Mouse (Mus musculus): ENCODE measurements around the gene H2afz. TPM values are rescaled to one million over a fixed set of nuclear protein-coding genes. Genes with fewer than 3 reads are reported as not detected.
A peak's percentile ranks its signal among the peaks of the same experiment; 100 is the strongest.

The H2afz gene
- 1,499 and 1,592 TPM in 2 replicates for polyA plus RNA-seq (2015; fragmentation: Nextera tagmentation; extraction: Ambion mirVana)

DNA sequence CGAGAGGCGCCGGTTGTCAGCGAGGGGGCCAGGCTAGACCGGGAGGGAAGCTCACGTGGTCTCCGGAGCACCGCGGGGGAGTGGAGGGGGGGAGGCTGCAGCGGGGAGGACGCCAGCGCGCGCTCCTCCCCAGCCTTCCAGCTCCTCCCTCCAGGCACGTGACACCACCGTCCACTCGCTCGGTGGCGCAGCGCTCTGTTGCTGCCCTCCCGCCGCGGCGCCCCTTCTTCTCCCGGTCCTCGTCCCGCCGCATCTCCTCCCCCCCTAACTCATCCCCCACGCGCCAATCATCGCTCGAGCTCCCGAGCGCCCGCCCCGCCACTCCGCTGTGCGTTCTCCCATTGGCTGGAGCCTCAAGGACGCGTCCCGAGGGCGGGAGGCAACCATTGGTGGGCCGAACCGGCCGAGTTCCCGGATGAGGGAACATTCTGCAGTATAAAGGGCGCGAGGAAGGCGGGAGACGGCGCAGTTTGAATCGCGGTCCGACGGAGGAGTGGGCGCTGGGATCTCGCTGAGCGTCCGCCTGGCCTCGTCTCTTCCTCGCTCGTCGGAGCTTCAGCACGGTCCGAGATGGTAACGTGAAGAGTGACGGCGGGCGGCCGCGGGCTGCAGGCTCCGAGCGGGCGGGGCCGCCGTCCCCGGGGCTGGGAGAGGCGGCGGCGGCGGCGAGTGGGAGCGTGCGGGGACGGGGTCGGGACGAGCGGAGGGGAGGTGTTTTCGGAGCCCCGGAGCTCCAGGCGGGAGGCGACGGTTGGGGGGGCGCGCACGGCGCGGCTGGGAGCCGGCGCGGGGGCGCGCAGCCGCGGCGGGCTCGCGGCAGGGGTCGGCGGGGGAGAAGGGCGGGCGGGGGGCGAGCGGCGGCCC, at the start of gene H2afz:
TSS of gene H2afz (plus strand) at position 364 of the 864 bp plus-strand sequence.
- Histone ChIP-seq H3K4me1 (replicated peaks) (peaks cover 29% of the 10 kb centered on the region), H3K27ac (peak within 1 kb of the TSS; percentile 98), H3K36me3 (peaks cover 3% of the 10 kb centered on the region; the same call in 1 of the 2 replicates), H3K4me2 (replicated peaks) (peak within 1 kb of the TSS; percentile 64), H3K27me3 (no peaks in the 10 kb centered on the region), H3K9ac (replicated peaks) (peak within 1 kb of the TSS; percentile 93), H3K9me3 (no peaks in the 10 kb centered on the region), H3K4me3 (replicated peaks) (peak within 1 kb of the TSS; percentile 86)
- under 1% methylated on average over 65 of the region's 115 CpGs for WGBS
- peak; percentile 95 for ATAC-seq

DNA sequence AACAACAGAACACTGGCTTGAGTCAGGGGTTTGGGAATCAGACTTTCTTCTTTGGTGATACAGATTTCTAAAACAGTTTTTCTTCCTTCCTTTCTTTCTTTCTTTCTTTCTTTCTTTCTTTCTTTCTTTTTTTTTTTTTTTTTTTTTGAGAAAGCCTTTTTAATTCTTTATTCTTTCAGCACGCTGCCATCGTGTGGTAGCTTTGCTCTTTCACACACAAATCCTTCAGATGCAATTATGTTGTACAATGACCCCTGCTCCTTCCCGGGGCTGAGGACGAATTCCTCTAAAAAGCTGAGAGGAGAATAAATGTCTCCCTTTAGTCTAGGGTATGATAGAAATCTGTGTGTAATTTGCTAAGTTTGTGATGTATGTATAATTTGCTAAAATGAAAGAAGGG, 45.6 kb upstream of the H2afz start:
- Histone ChIP-seq H3K4me1 (replicated peaks) (peaks cover 7% of the 10 kb centered on the region; the same call in 1 of the 2 replicates), H3K9me3 (no peaks in the 10 kb centered on the region), H3K9ac (replicated peaks) (no peak overlapping the region), H3K36me3 (no peaks in the 10 kb centered on the region), H3K27me3 (no peaks in the 10 kb centered on the region), H3K4me3 (replicated peaks) (no peak overlapping the region), H3K4me2 (replicated peaks) (no peak overlapping the region), H3K27ac (no peak overlapping the region)
- WGBS, result 2% methylated on average over 4 of the region's 4 CpGs
- ATAC-seq, result no peak

DNA sequence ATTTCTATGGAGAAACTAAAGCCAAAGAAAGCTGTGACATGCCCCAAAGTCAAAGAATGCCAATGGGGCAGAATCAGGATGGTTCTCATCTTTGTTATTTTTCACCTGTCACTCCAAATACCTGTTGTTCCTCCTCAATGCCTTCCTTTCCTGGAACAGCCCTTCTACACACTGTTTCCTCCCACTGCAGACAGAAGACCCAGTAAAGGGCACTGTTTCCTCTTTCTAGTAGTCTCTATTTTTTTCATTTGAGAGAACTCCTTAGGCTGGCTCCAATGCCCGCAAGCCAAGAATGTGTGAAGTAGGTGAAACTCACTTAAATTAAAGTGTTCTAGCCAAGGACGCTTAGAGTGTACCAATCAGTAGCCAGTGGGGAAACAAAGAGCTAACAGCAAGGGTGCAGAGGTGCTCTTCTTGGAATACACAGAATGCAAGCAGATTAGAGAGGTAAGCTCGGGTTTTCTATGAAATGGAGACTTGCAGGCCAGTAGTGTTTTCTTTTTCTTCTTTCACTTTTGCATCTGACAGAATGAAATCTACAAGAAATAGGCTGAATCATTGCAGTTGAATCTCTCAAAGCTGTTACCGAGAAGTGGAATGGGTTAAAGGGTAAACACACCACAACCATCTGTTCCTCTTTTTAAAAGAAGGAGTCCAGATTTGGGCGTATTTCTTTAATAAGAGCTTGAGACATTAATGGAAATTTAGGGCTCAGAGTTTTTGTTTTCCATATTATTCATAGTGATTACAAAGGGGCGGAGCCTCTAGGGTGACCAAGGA, 43.4 kb upstream of the H2afz start:
- no peak overlapping the region for H3K9ac ChIP-seq (replicated peaks)
- H3K4me2 ChIP-seq (replicated peaks), result no peak overlapping the region
- H3K4me3 ChIP-seq (replicated peaks), result no peak overlapping the region
- H3K4me1 ChIP-seq (replicated peaks), result peaks cover 7% of the 10 kb centered on the region; the same call in 1 of the 2 replicates
- WGBS, result 74% methylated on average over 6 of the region's 6 CpGs
- no peaks in the 10 kb centered on the region for H3K36me3 ChIP-seq
- H3K9me3 ChIP-seq, result peaks cover 5% of the 10 kb centered on the region; the same call in 1 of the 2 replicates
- H3K27ac ChIP-seq, result no peak overlapping the region
- H3K27me3 ChIP-seq, result no peaks in the 10 kb centered on the region
- no peak for ATAC-seq

DNA sequence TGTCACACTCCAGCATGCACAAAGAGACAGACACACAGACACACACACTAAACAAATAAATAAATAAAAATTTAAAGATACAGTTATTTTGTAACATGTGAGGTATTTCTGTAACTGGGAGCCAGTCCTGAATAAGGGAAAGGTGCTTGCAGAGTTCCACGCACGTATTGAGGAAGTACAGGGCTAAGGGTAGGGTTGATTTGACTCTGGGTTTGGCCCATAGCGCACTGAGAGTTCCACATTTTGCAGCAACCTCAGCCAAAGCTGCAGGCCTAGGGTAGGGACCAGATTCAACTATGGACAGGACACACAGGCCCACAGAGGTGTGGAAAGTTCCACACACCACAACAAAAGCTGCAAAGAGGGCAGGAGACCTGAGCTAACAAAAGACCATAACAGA, 41.0 kb upstream of the H2afz start:
- Histone ChIP-seq H3K4me3 (replicated peaks) (no peak overlapping the region), H3K4me1 (replicated peaks) (peaks cover 6% of the 10 kb centered on the region; the same call in 1 of the 2 replicates), H3K36me3 (no peaks in the 10 kb centered on the region), H3K9ac (replicated peaks) (no peak overlapping the region), H3K9me3 (peaks cover 5% of the 10 kb centered on the region; the same call in 1 of the 2 replicates), H3K4me2 (replicated peaks) (no peak overlapping the region), H3K27ac (no peak overlapping the region), H3K27me3 (no peaks in the 10 kb centered on the region)
- no peak for ATAC-seq
- 93% methylated on average over 3 of the region's 3 CpGs for WGBS

DNA sequence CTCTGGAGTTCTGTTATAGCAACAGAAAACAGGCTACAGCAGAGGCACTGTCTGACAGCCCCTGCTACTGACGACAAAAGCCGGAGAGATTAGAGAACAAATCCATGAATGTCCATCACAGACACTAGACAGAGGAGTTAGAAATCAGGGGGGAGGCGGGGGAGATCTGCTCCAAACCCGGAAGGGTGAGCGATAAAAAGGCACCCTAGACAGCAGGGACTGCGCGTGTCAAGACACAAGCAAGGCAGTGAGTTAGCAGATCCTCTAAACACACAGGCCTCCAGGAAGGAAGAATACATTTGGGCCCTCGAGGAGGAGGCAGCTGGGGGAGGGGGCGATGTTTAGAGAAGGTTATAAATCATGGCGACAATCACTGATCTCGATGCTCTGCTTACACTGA, 36.6 kb upstream of the H2afz start:
- H3K4me2 ChIP-seq (replicated peaks), result no peak overlapping the region
- WGBS, result 40% methylated on average over 11 of the region's 11 CpGs
- H3K27me3 ChIP-seq, result no peaks in the 10 kb centered on the region
- 0 out of 2 replicates have a peak overlapping the region, but pooled peaks have one; percentile 26 for H3K27ac ChIP-seq
- H3K9me3 ChIP-seq, result peaks cover 5% of the 10 kb centered on the region; the same call in 1 of the 2 replicates
- ATAC-seq, result 0 out of 2 replicates have a peak, but pooled peaks have one; percentile 50
- no peak overlapping the region for H3K4me3 ChIP-seq (replicated peaks)
- 0 out of 2 replicates have a peak, but pooled peaks cover 5% of the 10 kb centered on the region for H3K4me1 ChIP-seq (replicated peaks)
- no peak overlapping the region for H3K9ac ChIP-seq (replicated peaks)
- H3K36me3 ChIP-seq, result no peaks in the 10 kb centered on the region

DNA sequence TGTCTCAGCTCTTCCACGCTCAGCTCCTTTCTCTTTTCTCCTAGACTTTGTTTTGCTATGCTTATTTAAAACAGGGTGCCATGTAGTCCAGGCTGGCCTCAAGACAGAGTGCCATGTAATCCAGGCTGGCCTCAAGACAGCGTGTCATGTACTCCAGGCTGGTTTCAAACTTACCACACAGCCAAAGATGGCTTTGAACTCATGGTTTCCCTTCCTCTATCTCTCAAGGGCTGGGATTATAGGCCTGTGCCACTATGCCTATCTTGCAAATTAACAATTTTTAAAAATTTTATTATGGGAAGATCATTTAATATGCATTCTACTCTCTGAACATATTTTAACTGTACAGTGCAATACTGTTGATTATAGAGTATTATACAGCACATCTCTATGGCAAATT, 33.1 kb upstream of the H2afz start:
- Histone ChIP-seq H3K27me3 (no peaks in the 10 kb centered on the region), H3K9ac (replicated peaks) (no peak overlapping the region), H3K27ac (no peak overlapping the region), H3K4me2 (replicated peaks) (no peak overlapping the region), H3K36me3 (no peaks in the 10 kb centered on the region), H3K4me3 (replicated peaks) (no peak overlapping the region), H3K9me3 (no peaks in the 10 kb centered on the region), H3K4me1 (replicated peaks) (0 out of 2 replicates have a peak, but pooled peaks cover 5% of the 10 kb centered on the region)
- ATAC-seq, result no peak
- WGBS, result 90% methylated on average over 2 of the region's 2 CpGs

DNA sequence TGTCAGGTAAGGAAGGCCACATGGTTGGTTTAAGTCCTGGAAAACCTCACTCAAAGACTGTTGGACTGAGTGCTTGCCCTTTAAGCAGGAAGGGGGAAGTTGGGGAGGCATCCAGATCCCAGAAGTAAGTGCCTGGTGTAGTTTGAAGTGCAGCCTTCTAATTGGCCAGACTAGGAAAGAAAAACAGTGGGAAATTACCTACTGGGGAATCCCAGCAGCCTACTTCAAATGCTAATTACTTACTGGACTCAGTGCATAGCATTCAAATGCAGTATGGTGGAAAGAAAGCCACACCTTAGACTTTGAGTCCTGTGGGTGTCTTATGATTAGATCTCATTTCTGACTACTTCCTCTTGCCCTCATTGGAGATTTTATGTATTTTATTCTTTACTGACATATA, 31.2 kb upstream of the H2afz start:
- H3K4me2 ChIP-seq (replicated peaks), result no peak overlapping the region
- H3K9ac ChIP-seq (replicated peaks), result no peak overlapping the region
- no peak for ATAC-seq
- H3K9me3 ChIP-seq, result no peaks in the 10 kb centered on the region
- no peaks in the 10 kb centered on the region for H3K36me3 ChIP-seq
- no peak overlapping the region for H3K27ac ChIP-seq
- no peaks in the 10 kb centered on the region for H3K4me1 ChIP-seq (replicated peaks)
- no peaks in the 10 kb centered on the region for H3K27me3 ChIP-seq
- no peak overlapping the region for H3K4me3 ChIP-seq (replicated peaks)

DNA sequence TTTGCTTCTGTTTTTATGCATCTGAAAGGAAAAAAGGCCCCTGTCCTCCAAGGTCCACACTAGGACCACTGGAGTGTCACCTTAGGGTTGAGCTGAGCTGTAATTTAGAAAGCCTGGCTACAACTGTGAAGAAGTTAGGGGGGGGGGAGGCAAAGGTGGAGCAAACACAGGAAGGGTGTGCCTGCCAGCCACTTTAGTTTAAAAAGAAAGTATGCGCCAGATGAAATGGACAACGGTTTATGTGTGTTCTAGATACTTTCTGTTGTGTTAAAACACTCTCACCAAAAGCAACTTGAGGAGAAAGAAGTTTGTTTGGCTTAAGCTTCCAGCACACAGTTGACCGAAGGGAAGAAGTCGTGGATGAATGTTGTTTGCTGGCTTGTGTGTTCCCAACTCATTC, 30.6 kb upstream of the H2afz start:
- Histone ChIP-seq H3K9me3 (no peaks in the 10 kb centered on the region), H3K4me2 (replicated peaks) (no peak overlapping the region), H3K4me3 (replicated peaks) (no peak overlapping the region), H3K27ac (no peak overlapping the region), H3K4me1 (replicated peaks) (no peaks in the 10 kb centered on the region), H3K27me3 (no peaks in the 10 kb centered on the region), H3K36me3 (no peaks in the 10 kb centered on the region), H3K9ac (replicated peaks) (no peak overlapping the region)
- 81% methylated on average over 4 of the region's 4 CpGs for WGBS
- no peak for ATAC-seq

DNA sequence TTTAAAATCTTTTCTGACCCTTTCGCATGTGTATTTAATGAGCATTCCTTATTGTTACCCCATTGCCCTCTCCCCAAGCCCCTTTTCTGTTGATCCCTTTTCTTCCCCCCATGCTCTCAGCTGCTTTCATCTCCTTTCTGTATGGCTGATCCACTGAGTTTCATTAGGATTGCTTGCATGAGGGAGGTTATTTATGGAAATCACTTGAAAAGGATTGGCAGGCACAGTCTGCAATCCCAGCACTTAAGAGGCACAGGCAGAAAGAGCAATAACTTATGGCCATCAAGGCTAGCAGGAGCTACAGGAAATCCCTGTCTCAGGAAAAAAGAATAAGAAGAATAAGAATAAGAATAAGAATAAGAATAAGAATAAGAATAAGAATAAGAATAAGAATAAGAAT, 27.7 kb upstream of the H2afz start:
- no peaks in the 10 kb centered on the region for H3K36me3 ChIP-seq
- no peak overlapping the region for H3K4me3 ChIP-seq (replicated peaks)
- no peaks in the 10 kb centered on the region for H3K9me3 ChIP-seq
- ATAC-seq, result no peak
- no peaks in the 10 kb centered on the region for H3K4me1 ChIP-seq (replicated peaks)
- H3K27me3 ChIP-seq, result no peaks in the 10 kb centered on the region
- no peak overlapping the region for H3K9ac ChIP-seq (replicated peaks)
- H3K4me2 ChIP-seq (replicated peaks), result no peak overlapping the region
- H3K27ac ChIP-seq, result no peak overlapping the region
- WGBS, result 64% methylated on average over 1 of the region's 1 CpGs

DNA sequence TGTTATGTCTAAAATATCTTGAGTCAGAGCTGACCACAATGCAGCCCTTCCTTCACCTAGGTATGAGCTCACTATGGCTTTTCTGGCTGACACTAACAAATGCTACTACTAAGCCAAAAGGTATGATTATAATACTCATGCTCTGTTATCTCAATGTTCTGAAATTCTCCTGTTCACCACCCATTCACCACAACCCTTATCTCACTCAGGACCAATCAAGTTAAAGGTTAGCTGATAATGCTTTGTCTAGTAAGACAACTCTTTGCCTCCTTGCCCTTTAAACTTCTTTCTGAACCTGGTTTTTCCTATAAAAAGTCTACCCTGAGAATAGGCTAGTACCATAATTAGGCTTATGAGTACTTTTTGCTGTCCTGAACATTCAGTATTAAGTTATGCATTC, 26.1 kb upstream of the H2afz start:
- Histone ChIP-seq H3K36me3 (no peaks in the 10 kb centered on the region), H3K4me2 (replicated peaks) (no peak overlapping the region), H3K4me3 (replicated peaks) (no peak overlapping the region), H3K27ac (no peak overlapping the region), H3K4me1 (replicated peaks) (no peaks in the 10 kb centered on the region), H3K9me3 (no peaks in the 10 kb centered on the region), H3K9ac (replicated peaks) (no peak overlapping the region), H3K27me3 (no peaks in the 10 kb centered on the region)
- no peak for ATAC-seq

DNA sequence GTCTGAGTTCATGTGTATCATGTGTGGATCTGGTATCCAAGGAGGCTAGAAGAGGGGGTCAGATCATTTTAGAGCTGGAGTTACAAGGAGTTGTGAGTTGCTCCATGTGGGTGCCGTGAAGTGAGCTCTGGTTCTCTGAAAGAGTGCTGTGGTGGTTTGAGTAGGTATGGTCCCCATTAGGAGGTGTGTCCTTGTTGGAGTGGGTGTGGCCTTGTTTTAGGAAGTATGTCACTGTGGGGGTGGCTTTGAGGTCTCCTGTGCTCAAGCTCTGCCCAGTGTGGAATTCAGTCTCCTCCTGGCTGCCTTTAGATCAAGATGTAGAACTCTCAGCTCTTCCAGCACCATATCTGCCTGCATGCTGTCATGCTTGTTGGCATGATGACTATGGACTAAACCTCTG, 21.3 kb upstream of the H2afz start:
- Histone ChIP-seq H3K27me3 (no peaks in the 10 kb centered on the region), H3K36me3 (no peaks in the 10 kb centered on the region), H3K27ac (no peak overlapping the region), H3K4me3 (replicated peaks) (no peak overlapping the region), H3K4me2 (replicated peaks) (no peak overlapping the region), H3K9ac (replicated peaks) (no peak overlapping the region), H3K9me3 (no peaks in the 10 kb centered on the region), H3K4me1 (replicated peaks) (peaks cover 5% of the 10 kb centered on the region)
- ATAC-seq, result no peak
- 88% methylated on average over 1 of the region's 1 CpGs for WGBS

DNA sequence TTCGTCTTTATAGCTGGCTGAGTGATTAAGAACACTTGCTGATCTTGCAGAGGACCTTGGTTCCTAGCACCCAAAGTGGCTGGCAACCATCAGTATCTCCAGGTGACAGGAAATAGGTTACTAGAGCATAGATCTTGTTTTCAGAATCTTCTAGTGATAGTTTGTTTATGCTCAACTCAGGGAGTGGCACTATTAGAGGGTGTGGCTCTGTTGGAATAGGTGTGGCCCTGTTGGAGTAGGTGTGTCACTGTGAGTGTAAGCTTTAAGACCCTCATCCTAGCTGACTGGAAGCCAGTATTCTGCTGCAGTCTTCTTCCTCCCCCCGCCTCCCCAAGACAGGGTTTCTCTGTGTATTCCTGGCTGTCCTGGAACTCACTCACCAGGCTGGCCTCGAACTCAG, 20.0 kb upstream of the H2afz start:
- no peaks in the 10 kb centered on the region for H3K36me3 ChIP-seq
- no peaks in the 10 kb centered on the region for H3K27me3 ChIP-seq
- ATAC-seq, result no peak
- H3K27ac ChIP-seq, result no peak overlapping the region
- H3K4me2 ChIP-seq (replicated peaks), result no peak overlapping the region
- 91% methylated on average over 3 of the region's 3 CpGs for whole genome bisulfite sequencing
- H3K4me3 ChIP-seq (replicated peaks), result no peak overlapping the region
- H3K9me3 ChIP-seq, result no peaks in the 10 kb centered on the region
- H3K9ac ChIP-seq (replicated peaks), result no peak overlapping the region
- H3K4me1 ChIP-seq (replicated peaks), result peaks cover 7% of the 10 kb centered on the region

All from midbrain, embryonic 13.5 days (tissue).